Mouse (Mus musculus): ENCODE data around the gene Rbm20. TPM values are rescaled to one million over a fixed set of nuclear protein-coding genes. Genes with fewer than 3 reads are reported as not detected.

Gene Rbm20
- polyA plus RNA-seq, 1 experiment from 2014 or later: 2.5 TPM

DNA sequence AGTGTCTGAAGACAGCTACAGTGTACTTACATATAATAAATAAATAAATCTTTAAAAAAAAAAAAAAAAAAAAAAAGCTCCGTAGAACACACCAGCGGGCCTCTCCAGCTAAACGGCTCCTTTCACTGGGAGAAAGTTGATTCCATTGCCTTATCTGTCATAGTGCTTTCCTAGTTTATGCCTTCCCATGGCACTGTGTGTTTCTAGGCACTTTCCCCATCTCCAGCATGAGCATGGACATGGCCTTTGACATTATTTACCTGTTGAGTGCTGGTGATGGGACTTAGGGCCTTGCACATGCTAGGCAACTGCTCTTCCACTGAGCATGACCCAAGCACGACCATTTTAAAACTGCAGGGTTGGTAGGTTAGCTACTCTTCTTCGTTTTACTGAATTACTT, 46.9 kb downstream of the Rbm20 start:
- TF ChIP-seq CTCF (IDR thresholded peaks at IDR 0.05; ENCODE audit: low read depth): no peak
- Histone ChIP-seq H3K27me3 (ENCODE audit: insufficient read depth, low read length) (no peaks in the 10 kb centered on the region), H3K9me3 (replicated peaks; ENCODE audit: low read length) (no peaks in the 10 kb centered on the region), H3K4me1 (replicated peaks; ENCODE audit: insufficient read depth, low read length) (no peaks in the 10 kb centered on the region; the same call in 1 of the 2 replicates), H3K27ac (no peak overlapping the region), H3K36me3 (ENCODE audit: insufficient read depth, low read length) (no peaks in the 10 kb centered on the region), H3K9ac (ENCODE audit: low read depth, low read length) (no peak overlapping the region), H3K4me2 (ENCODE audit: low read length) (no peak overlapping the region), H3K4me3 (replicated peaks; ENCODE audit: low read depth, low read length) (no peak overlapping the region)
- WGBS: 87% methylated on average over 5 of the region's 5 CpGs
- no peak for ATAC-seq (replicated peaks; ENCODE audit: low FRiP score, low read depth)
- no peak for DNase-seq (ENCODE audit: low spot score)

DNA sequence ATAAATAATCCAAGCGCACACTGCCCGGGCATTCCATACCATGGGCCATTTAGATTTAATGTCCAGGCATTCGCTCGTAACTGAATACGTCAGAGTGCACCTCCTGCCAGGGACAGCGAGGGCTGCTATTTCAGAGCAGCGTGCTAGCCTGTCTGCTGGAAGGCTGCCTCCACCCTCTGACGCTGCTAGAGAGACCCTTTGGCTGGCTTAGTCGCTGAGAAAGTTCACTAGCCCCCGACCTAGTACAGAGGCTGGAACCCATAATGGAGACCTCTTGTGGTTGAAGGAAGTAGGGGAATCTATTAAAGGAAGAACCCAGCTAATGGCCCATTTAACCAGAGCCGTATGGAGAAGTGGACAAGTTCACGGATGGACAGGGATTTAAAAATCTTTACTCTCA, 49.2 kb downstream of the Rbm20 start:
- Histone ChIP-seq H3K27ac (no peak overlapping the region), H3K27me3 (ENCODE audit: insufficient read depth, low read length) (no peaks in the 10 kb centered on the region), H3K4me2 (ENCODE audit: low read length) (peak overlapping the region; percentile 55), H3K9ac (ENCODE audit: low read depth, low read length) (0 out of 2 replicates have a peak overlapping the region, but pooled peaks have one; percentile 46), H3K9me3 (replicated peaks; ENCODE audit: low read length) (no peaks in the 10 kb centered on the region), H3K4me1 (replicated peaks; ENCODE audit: insufficient read depth, low read length) (no peaks in the 10 kb centered on the region; the same call in 1 of the 2 replicates), H3K36me3 (ENCODE audit: insufficient read depth, low read length) (no peaks in the 10 kb centered on the region), H3K4me3 (replicated peaks; ENCODE audit: low read depth, low read length) (0 out of 2 replicates have a peak overlapping the region, but pooled peaks have one; percentile 14)
- ATAC-seq (replicated peaks; ENCODE audit: low FRiP score, low read depth): peak; percentile 68
- 14% methylated on average over 12 of the region's 12 CpGs for WGBS
- DNase-seq (ENCODE audit: low spot score): peak; percentile 71
- peak; percentile 56 for TF ChIP-seq CTCF (IDR thresholded peaks at IDR 0.05; ENCODE audit: low read depth)

DNA sequence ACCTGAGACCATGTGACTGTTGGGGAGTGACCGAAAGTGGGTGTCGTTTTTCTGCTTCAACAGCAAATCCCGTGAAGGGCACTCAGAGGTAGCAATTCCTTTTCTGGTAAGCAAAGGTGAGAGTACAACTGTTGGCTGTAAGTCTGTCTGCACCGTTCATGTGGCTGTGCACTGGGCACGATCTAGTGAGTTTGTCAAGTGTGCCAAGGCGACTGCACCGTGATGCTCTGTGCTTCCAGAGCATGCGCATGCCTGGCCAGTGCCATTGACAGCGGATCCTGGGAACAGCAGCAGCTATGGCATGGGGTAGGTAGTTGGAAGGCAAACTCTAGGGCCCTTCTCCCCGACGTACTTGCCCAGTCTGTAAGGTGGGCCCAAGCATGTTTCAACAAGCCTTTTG, 49.6 kb downstream of the Rbm20 start:
- Histone ChIP-seq H3K9me3 (replicated peaks; ENCODE audit: low read length) (no peaks in the 10 kb centered on the region), H3K27ac (no peak overlapping the region), H3K4me2 (ENCODE audit: low read length) (peak overlapping the region; percentile 55; the same call in 1 of the 2 replicates), H3K36me3 (ENCODE audit: insufficient read depth, low read length) (no peaks in the 10 kb centered on the region), H3K4me1 (replicated peaks; ENCODE audit: insufficient read depth, low read length) (no peaks in the 10 kb centered on the region; the same call in 1 of the 2 replicates), H3K27me3 (ENCODE audit: insufficient read depth, low read length) (no peaks in the 10 kb centered on the region), H3K4me3 (replicated peaks; ENCODE audit: low read depth, low read length) (no peak overlapping the region), H3K9ac (ENCODE audit: low read depth, low read length) (no peak overlapping the region)
- ATAC-seq (replicated peaks; ENCODE audit: low FRiP score, low read depth) (0 out of 2 replicates have a peak, but pooled peaks have one; percentile 37), DNase-seq (ENCODE audit: low spot score) (no peak)
- 60% methylated on average over 11 of the region's 11 CpGs for WGBS
- no peak for TF ChIP-seq CTCF (IDR thresholded peaks at IDR 0.05; ENCODE audit: low read depth)

GRCm38 (mm10) chr19:53727277-53727676, 50.2 kb downstream of the Rbm20 start:
- Histone ChIP-seq H3K9me3 (replicated peaks; ENCODE audit: low read length) (no peaks in the 10 kb centered on the region), H3K27ac (no peak overlapping the region), H3K4me3 (replicated peaks; ENCODE audit: low read depth, low read length) (no peak overlapping the region), H3K27me3 (ENCODE audit: insufficient read depth, low read length) (no peaks in the 10 kb centered on the region), H3K4me2 (ENCODE audit: low read length) (no peak overlapping the region), H3K9ac (ENCODE audit: low read depth, low read length) (no peak overlapping the region), H3K36me3 (ENCODE audit: insufficient read depth, low read length) (no peaks in the 10 kb centered on the region), H3K4me1 (replicated peaks; ENCODE audit: insufficient read depth, low read length) (no peaks in the 10 kb centered on the region; the same call in 1 of the 2 replicates)
- DNase-seq (ENCODE audit: low spot score) (no peak), ATAC-seq (replicated peaks; ENCODE audit: low FRiP score, low read depth) (no peak; the same call in 1 of the 2 replicates)
- no peak for TF ChIP-seq CTCF (IDR thresholded peaks at IDR 0.05; ENCODE audit: low read depth)
- 60% methylated on average over 4 of the region's 4 CpGs for WGBS

DNA sequence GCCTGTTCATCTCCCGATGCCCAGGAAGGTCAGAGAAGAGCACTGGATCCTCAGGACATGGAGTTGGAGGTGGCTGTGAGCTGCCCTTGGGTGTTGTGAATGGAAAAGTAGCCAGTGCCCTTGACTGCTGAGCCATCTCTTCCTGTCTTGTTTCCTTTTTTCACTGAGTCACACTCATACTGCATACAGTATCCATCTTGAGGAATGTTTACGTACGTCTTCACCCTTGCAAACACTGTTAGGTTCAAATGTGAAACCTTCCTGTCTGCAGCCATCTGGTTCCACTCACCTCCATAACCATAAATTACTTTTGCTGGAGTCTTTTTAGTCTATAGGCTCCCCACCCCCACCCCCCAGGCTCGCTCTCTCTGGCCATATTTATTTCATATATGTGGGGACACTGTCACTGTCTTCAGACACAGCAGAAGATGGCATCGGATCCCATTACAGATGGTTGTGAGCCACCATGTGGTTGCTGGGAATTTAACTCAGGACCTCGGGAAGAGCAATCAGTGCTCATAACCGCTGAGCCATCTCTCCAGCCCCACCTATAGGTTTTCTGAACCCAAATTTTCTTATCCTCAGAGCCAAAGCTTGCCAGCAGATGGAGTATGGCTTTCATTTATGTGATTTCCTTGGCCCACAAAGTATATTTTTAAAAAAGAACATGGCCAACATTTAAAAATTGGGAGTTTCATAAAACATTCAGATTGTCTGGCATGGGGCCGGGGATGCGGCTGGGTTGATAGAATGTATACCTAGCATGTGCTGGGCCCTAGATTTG, 51.0 kb downstream of the Rbm20 start:
- WGBS: 76% methylated on average over 9 of the region's 9 CpGs

GRCm38 (mm10) chr19:53729919-53730318, 52.8 kb downstream of the Rbm20 start:
- Histone ChIP-seq H3K4me2 (ENCODE audit: low read length) (no peak overlapping the region), H3K27me3 (ENCODE audit: insufficient read depth, low read length) (no peaks in the 10 kb centered on the region), H3K9me3 (replicated peaks; ENCODE audit: low read length) (no peaks in the 10 kb centered on the region), H3K27ac (no peak overlapping the region), H3K36me3 (ENCODE audit: insufficient read depth, low read length) (no peaks in the 10 kb centered on the region), H3K9ac (ENCODE audit: low read depth, low read length) (no peak overlapping the region), H3K4me1 (replicated peaks; ENCODE audit: insufficient read depth, low read length) (no peaks in the 10 kb centered on the region; the same call in 1 of the 2 replicates), H3K4me3 (replicated peaks; ENCODE audit: low read depth, low read length) (no peak overlapping the region)
- ATAC-seq (replicated peaks; ENCODE audit: low FRiP score, low read depth) (no peak), DNase-seq (ENCODE audit: low spot score) (no peak)
- 46% methylated on average over 10 of the region's 10 CpGs for WGBS
- no peak; the same call in 1 of the 2 replicates for TF ChIP-seq CTCF (IDR thresholded peaks at IDR 0.05; ENCODE audit: low read depth)

More for the DNA sequence above, 51.0 kb downstream of the Rbm20 start:
- ATAC-seq (replicated peaks; ENCODE audit: low FRiP score, low read depth) (no peak), DNase-seq (ENCODE audit: low spot score) (no peak)
- H3K27me3 ChIP-seq (ENCODE audit: insufficient read depth, low read length): no peaks in the 10 kb centered on the region
- H3K4me3 ChIP-seq (replicated peaks; ENCODE audit: low read depth, low read length): no peak overlapping the region
- H3K9ac ChIP-seq (ENCODE audit: low read depth, low read length): no peak overlapping the region
- no peaks in the 10 kb centered on the region for H3K9me3 ChIP-seq (replicated peaks; ENCODE audit: low read length)
- peak; percentile 48 for TF ChIP-seq CTCF (IDR thresholded peaks at IDR 0.05; ENCODE audit: low read depth)
- no peak overlapping the region for H3K27ac ChIP-seq
- no peaks in the 10 kb centered on the region; the same call in 1 of the 2 replicates for H3K4me1 ChIP-seq (replicated peaks; ENCODE audit: insufficient read depth, low read length)
- no peak overlapping the region for H3K4me2 ChIP-seq (ENCODE audit: low read length)
- no peaks in the 10 kb centered on the region for H3K36me3 ChIP-seq (ENCODE audit: insufficient read depth, low read length)

Measured in kidney, postnatal 0 days (tissue).